Mouse (Mus musculus): Measurements from ENCODE around the gene Ulk3. TPM values are rescaled to one million over a fixed set of nuclear protein-coding genes. Genes with fewer than 3 reads are reported as not detected.

Ulk3 gene
- polyA plus RNA-seq, 1 experiment, result 10.1 TPM

- H3K4me1 ChIP-seq (ENCODE audit: control insufficient read depth, insufficient read depth, low read length), result no peaks in the 10 kb centered on the region
- TF ChIP-seq POLR2A (IDR thresholded peaks at IDR 0.05; ENCODE audit: insufficient read depth, low read length) (no peak), CTCF (IDR thresholded peaks at IDR 0.05; ENCODE audit: low read depth, low read length) (no peak), EP300 (IDR thresholded peaks at IDR 0.05; ENCODE audit: insufficient read depth, low read depth, low read length) (no peak)
These were observed 12.0 kb upstream of the Ulk3 start for GRCm38 (mm10) chr9:57577144-57577849.

DNA sequence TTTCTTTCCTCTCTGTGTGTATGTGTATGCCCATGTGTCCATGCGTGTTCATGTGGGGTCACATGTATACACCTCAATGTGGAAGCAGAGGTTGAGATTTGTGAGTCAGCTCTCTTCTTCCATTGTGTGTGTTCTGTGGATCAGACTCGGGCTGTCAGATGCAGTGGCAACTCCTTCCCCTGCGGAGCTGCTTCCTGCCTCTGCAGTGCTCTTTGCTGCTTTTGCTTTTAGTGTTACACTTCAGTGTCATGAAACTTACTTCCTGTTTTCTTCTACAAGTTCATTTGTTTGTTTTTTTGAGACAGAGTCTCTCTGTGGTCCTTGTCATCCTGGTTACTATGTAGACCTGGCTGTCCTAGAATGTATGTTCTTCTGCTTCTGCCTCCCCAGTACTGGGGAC lies 4.3 kb upstream of the Ulk3 start:
- Histone ChIP-seq H3K4me3 (ENCODE audit: low read depth, low read length) (no peak overlapping the region), H3K36me3 (ENCODE audit: control insufficient read depth, insufficient read depth, low read length, poor library complexity, severe bottlenecking) (0 out of 2 replicates have a peak, but pooled peaks cover 2% of the 10 kb centered on the region), H3K27me3 (ENCODE audit: control insufficient read depth, insufficient read depth, low read length, poor library complexity, severe bottlenecking) (no peaks in the 10 kb centered on the region), H3K9me3 (replicated peaks; ENCODE audit: control insufficient read depth, insufficient read depth, low read length, poor library complexity, severe bottlenecking) (no peaks in the 10 kb centered on the region), H3K4me1 (ENCODE audit: control insufficient read depth, insufficient read depth, low read length) (no peaks in the 10 kb centered on the region), H3K27ac (ENCODE audit: insufficient read depth, low read length) (no peak overlapping the region), H3K9ac (ENCODE audit: low read depth, poor library complexity, severe bottlenecking) (no peak overlapping the region)
- no peak for TF ChIP-seq POLR2A (IDR thresholded peaks at IDR 0.05; ENCODE audit: insufficient read depth, low read length)
- no peak for TF ChIP-seq EP300 (IDR thresholded peaks at IDR 0.05; ENCODE audit: insufficient read depth, low read depth, low read length)

More at GRCm38 (mm10) chr9:57577144-57577849, 12.0 kb upstream of the Ulk3 start:
- peaks cover 5% of the 10 kb centered on the region; the same call in 1 of the 2 replicates for H3K36me3 ChIP-seq (ENCODE audit: control insufficient read depth, insufficient read depth, low read length, poor library complexity, severe bottlenecking)
- no peak overlapping the region for H3K4me3 ChIP-seq (ENCODE audit: low read depth, low read length)
- H3K9ac ChIP-seq (ENCODE audit: low read depth, poor library complexity, severe bottlenecking), result no peak overlapping the region
- H3K27me3 ChIP-seq (ENCODE audit: control insufficient read depth, insufficient read depth, low read length, poor library complexity, severe bottlenecking), result no peaks in the 10 kb centered on the region
- H3K9me3 ChIP-seq (replicated peaks; ENCODE audit: control insufficient read depth, insufficient read depth, low read length, poor library complexity, severe bottlenecking), result no peaks in the 10 kb centered on the region
- H3K27ac ChIP-seq (ENCODE audit: insufficient read depth, low read length), result no peak overlapping the region

DNA sequence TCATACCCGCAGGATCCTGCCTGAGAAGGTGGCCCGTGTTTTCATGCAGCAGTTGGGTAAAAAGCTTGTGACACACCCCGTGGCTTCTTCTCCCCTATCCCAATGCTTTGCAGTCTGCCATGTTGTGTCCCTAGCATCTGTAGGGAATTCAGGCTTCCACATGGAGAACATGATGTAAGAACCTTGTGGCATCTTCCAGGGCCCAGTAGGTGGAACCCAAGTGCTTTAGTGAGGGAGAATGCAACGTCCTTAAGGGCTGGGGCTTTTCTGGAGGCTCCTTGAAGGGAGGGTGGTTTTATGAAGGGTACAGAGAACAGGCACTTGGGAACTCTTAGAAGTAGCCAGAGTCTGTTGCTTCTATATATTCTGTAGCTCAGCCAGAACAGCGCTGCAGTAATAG lies 1.5 kb downstream of the Ulk3 start:
- H3K9me3 ChIP-seq (replicated peaks; ENCODE audit: control insufficient read depth, insufficient read depth, low read length, poor library complexity, severe bottlenecking), result no peaks in the 10 kb centered on the region
- no peaks in the 10 kb centered on the region for H3K36me3 ChIP-seq (ENCODE audit: control insufficient read depth, insufficient read depth, low read length, poor library complexity, severe bottlenecking)
- H3K4me3 ChIP-seq (ENCODE audit: low read depth, low read length), result no peak overlapping the region
- no peak overlapping the region for H3K27ac ChIP-seq (ENCODE audit: insufficient read depth, low read length)
- no peak overlapping the region for H3K9ac ChIP-seq (ENCODE audit: low read depth, poor library complexity, severe bottlenecking)
- H3K27me3 ChIP-seq (ENCODE audit: control insufficient read depth, insufficient read depth, low read length, poor library complexity, severe bottlenecking), result no peaks in the 10 kb centered on the region
- TF ChIP-seq POLR2A (IDR thresholded peaks at IDR 0.05; ENCODE audit: insufficient read depth, low read length) (no peak), EP300 (IDR thresholded peaks at IDR 0.05; ENCODE audit: insufficient read depth, low read depth, low read length) (no peak), CTCF (IDR thresholded peaks at IDR 0.05; ENCODE audit: low read depth, low read length) (no peak)
- H3K4me1 ChIP-seq (ENCODE audit: control insufficient read depth, insufficient read depth, low read length), result no peaks in the 10 kb centered on the region

GRCm38 (mm10) chr9:57593454-57594173 lies 4.4 kb downstream of the Ulk3 start:
- Histone ChIP-seq H3K9ac (ENCODE audit: low read depth, poor library complexity, severe bottlenecking) (no peak overlapping the region), H3K4me3 (ENCODE audit: low read depth, low read length) (no peak overlapping the region), H3K9me3 (replicated peaks; ENCODE audit: control insufficient read depth, insufficient read depth, low read length, poor library complexity, severe bottlenecking) (no peaks in the 10 kb centered on the region), H3K36me3 (ENCODE audit: control insufficient read depth, insufficient read depth, low read length, poor library complexity, severe bottlenecking) (no peaks in the 10 kb centered on the region), H3K27ac (ENCODE audit: insufficient read depth, low read length) (no peak overlapping the region), H3K4me1 (ENCODE audit: control insufficient read depth, insufficient read depth, low read length) (no peaks in the 10 kb centered on the region), H3K27me3 (ENCODE audit: control insufficient read depth, insufficient read depth, low read length, poor library complexity, severe bottlenecking) (no peaks in the 10 kb centered on the region)
- TF ChIP-seq CTCF (IDR thresholded peaks at IDR 0.05; ENCODE audit: low read depth, low read length), result no peak
- no peak for TF ChIP-seq EP300 (IDR thresholded peaks at IDR 0.05; ENCODE audit: insufficient read depth, low read depth, low read length)
- TF ChIP-seq POLR2A (IDR thresholded peaks at IDR 0.05; ENCODE audit: insufficient read depth, low read length), result no peak

- peaks cover 3% of the 10 kb centered on the region for H3K4me1 ChIP-seq (ENCODE audit: control insufficient read depth, insufficient read depth, low read length)
- no peaks in the 10 kb centered on the region for H3K36me3 ChIP-seq (ENCODE audit: control insufficient read depth, insufficient read depth, low read length, poor library complexity, severe bottlenecking)
- no peaks in the 10 kb centered on the region for H3K27me3 ChIP-seq (ENCODE audit: control insufficient read depth, insufficient read depth, low read length, poor library complexity, severe bottlenecking)
- no peak overlapping the region for H3K4me3 ChIP-seq (ENCODE audit: low read depth, low read length)
- H3K9me3 ChIP-seq (replicated peaks; ENCODE audit: control insufficient read depth, insufficient read depth, low read length, poor library complexity, severe bottlenecking), result no peaks in the 10 kb centered on the region
- no peak overlapping the region for H3K9ac ChIP-seq (ENCODE audit: low read depth, poor library complexity, severe bottlenecking)
- TF ChIP-seq EP300 (IDR thresholded peaks at IDR 0.05; ENCODE audit: insufficient read depth, low read depth, low read length) (no peak), CTCF (IDR thresholded peaks at IDR 0.05; ENCODE audit: low read depth, low read length) (no peak), POLR2A (IDR thresholded peaks at IDR 0.05; ENCODE audit: insufficient read depth, low read length) (no peak)
- H3K27ac ChIP-seq (ENCODE audit: insufficient read depth, low read length), result no peak overlapping the region
These were observed 4.9 kb downstream of the Ulk3 start for GRCm38 (mm10) chr9:57594174-57594509.

GRCm38 (mm10) chr9:57597265-57597664 lies 8.0 kb downstream of the Ulk3 start:
- Histone ChIP-seq H3K4me3 (ENCODE audit: low read depth, low read length) (no peak overlapping the region), H3K9me3 (replicated peaks; ENCODE audit: control insufficient read depth, insufficient read depth, low read length, poor library complexity, severe bottlenecking) (no peaks in the 10 kb centered on the region), H3K27me3 (ENCODE audit: control insufficient read depth, insufficient read depth, low read length, poor library complexity, severe bottlenecking) (no peaks in the 10 kb centered on the region), H3K9ac (ENCODE audit: low read depth, poor library complexity, severe bottlenecking) (no peak overlapping the region), H3K4me1 (ENCODE audit: control insufficient read depth, insufficient read depth, low read length) (peaks cover 5% of the 10 kb centered on the region), H3K36me3 (ENCODE audit: control insufficient read depth, insufficient read depth, low read length, poor library complexity, severe bottlenecking) (no peaks in the 10 kb centered on the region), H3K27ac (ENCODE audit: insufficient read depth, low read length) (no peak overlapping the region)
- TF ChIP-seq CTCF (IDR thresholded peaks at IDR 0.05; ENCODE audit: low read depth, low read length), result no peak
- TF ChIP-seq POLR2A (IDR thresholded peaks at IDR 0.05; ENCODE audit: insufficient read depth, low read length), result no peak
- no peak for TF ChIP-seq EP300 (IDR thresholded peaks at IDR 0.05; ENCODE audit: insufficient read depth, low read depth, low read length)
